Mouse (Mus musculus): ENCODE results near the gene Amz2.

Gene Amz2

DNA sequence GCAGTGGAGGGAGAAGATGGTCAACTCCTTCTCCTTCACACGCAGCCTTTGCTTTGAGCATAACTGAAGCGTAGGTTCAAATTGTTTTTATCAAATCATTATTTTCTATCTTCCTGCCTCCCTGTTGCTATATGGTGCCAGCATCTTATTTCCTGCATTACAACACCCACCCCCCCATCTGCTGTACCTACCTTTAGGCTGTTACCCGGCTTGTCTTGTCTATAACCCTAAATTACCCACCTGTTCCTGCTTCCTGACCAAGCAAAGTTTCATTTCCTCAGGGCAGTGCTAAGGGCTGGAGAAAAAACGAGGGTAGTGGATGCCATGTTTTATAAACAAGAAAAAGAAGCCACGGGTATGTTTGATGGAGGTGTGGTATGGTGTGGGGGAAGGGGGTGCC is 4.5 kb upstream of the Amz2 start:
- in situ Hi-C loops (cut with MboI, MseI) = no loop called here

GRCm38 (mm10) chr11:109422263-109422662 is 3.5 kb upstream of the Amz2 start:
- in situ Hi-C loops (cut with MboI, MseI) = no loop called here

DNA sequence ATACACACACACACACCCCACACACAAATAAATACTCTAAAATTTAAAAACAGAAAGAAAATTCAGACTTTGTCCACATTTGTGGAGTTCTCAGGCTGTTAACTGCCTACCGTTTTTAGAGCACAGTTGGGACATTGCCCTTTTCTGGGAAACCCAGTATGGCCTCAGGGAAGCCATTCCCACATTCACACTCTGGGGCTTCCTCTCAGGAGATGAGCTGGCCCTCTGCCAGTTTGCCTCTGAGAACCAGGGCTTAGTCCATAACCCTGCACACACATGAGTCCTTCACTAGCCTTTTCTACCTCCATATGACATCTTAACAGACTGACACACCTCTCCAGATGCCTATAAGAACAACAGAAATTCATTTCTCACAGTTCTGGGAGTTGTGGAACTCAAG is 2.5 kb upstream of the Amz2 start:
- in situ Hi-C loops (cut with MboI, MseI) = no loop called here

DNA sequence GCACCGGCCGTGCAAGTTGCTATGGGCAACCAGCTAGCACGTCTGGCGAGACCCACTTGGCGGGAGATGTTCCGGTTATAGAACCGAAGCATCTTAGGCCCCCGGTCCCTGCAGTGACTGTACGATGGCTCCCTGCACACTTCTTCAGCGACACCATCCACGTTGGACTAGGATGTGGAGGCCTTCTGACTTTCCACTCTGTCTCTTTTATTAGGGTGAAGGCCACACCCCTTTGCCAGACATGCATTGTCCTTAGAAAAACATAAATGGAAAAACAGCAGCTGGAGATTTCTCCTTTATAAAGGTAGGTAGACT is 483 bp downstream of the Amz2 start:
- in situ Hi-C loops (cut with MboI, MseI) = loop anchor here (5.0 kb wide), 1 partner anchor 64 kb away; the partner anchor contains the start of gene Gna13

GRCm38 (mm10) chr11:109427353-109427752 is 1.6 kb downstream of the Amz2 start:
- in situ Hi-C loops (cut with MboI, MseI) = loop anchor here (5.0 kb wide), 1 partner anchor 65 kb away; the partner anchor contains the start of gene Gna13

DNA sequence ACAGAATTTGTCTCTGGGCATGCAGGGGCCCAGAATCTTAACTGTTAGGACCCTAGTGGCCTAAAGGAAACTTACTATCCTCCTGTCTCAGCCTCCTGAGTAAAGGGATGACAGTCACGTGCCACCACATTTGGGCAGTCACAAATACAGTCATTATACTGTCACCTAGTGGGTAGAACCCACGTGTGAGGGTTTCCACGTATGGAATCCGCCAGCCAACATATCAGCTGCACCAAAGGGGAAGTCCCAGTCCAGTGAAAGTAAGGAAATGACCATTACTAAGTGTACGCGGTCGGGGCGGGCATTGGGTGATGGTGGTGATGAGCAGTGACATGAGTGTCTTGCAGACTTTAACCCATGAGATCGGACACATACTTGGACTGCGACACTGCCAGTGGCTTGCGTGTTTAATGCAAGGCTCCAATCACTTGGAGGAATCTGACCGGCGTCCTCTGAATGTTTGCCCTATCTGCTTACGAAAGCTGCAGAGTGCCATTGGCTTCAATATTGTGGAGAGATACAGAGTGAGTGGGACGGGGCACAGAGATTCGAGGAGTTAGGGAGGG is 8.6 kb downstream of the Amz2 start:
- in situ Hi-C loops (cut with MboI, MseI) = no loop called here

DNA sequence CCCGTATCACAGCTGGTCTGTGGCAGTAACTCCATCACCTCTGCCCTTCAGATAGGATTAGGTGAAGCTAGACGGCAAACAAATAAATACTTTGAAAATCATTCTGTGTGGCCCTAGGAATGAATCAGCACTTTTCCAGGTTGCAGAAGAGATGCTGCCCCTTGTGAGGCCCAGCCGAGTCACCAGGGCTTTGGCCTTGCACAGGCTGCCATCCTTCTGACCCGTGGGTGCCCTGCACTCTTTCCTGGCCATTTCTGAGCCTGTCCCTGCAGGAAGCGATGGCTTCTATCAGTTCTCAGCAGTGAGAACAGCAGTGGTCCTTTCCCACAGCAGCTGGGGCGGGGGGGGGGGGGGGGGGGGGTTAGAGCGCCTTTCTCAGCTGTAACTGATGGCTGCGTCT is 11.1 kb downstream of the Amz2 start:
- in situ Hi-C loops (cut with MboI, MseI) = no loop called here

DNA sequence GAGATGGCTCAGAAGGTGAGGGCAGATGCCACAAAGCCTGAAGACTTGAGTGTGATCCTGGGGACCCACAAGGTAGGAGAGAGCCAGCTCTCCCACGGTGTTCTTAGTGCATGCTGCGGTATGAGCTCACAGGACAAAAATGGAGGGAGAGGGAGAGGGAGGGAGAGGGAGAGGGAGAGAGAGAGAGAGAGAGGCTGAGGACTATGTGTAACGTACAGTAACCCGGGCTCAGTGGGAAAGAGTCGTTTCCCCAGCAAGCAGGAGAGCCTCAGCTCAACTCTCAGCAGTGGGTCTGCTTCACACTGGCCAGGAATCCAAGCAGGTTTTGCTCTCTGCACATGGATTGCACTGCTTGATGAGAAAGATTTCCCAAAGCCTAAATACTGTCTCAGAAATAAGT is 13.5 kb downstream of the Amz2 start:
- in situ Hi-C loops (cut with MboI, MseI) = no loop called here

- in situ Hi-C loops (cut with MboI, MseI) = no loop called here
Observed at GRCm38 (mm10) chr11:109439829-109440340, 14.1 kb downstream of the Amz2 start.

GRCm38 (mm10) chr11:109440641-109441040 is 14.9 kb downstream of the Amz2 start:
- in situ Hi-C loops (cut with MboI, MseI) = no loop called here

GRCm38 (mm10) chr11:109441119-109441518 is 15.4 kb downstream of the Amz2 start:
- in situ Hi-C loops (cut with MboI, MseI) = no loop called here

DNA sequence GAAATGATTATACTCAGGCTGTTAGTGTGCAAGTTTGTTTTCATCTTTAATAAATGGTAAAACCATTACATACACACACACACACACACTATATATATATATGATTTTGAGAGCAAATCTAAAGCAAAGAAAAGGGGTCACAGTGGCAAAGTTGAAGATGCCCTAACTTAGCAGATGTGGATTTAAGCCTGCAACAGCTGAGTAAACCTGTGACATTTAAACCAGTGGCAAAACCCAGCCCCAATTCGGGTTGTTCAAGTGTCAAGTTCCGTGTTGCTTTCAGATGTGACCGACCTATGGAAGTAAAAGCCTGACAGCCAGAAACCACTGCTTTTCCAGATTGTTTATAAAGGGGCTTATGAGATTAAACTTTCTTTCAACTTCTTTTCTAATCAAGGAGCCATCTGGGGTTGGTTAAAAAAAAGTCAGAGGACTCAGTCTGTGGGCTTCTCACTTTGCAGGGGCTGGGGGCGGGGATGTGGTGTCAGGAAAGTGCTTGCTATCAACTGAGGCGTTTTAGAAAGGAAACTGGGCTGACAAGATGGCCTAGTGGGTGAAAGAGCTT is 16.5 kb downstream of the Amz2 start:
- in situ Hi-C loops (cut with MboI, MseI) = no loop called here

GRCm38 (mm10) chr11:109443468-109444263 is 17.9 kb downstream of the Amz2 start:
- in situ Hi-C loops (cut with MboI, MseI) = no loop called here

DNA sequence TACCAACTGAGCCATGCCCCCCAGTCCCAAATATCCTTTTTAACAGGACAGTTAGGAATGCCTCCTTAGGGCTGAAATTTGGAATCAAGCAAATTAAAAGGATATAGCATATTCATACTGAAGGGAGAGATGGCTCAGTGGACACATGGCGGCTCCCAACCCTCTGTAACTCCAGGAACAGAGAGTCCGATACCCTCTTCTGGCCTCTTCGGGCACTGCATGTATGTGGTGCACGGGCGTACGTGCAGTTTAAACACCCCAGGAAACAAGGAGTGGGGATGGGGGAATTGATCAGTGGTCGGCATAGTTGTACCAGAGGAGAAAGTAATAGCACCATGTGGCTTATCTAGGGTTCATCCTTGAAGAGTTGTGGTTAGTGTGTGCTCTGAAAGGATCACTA is 18.9 kb downstream of the Amz2 start:
- in situ Hi-C loops (cut with MboI, MseI) = no loop called here

DNA sequence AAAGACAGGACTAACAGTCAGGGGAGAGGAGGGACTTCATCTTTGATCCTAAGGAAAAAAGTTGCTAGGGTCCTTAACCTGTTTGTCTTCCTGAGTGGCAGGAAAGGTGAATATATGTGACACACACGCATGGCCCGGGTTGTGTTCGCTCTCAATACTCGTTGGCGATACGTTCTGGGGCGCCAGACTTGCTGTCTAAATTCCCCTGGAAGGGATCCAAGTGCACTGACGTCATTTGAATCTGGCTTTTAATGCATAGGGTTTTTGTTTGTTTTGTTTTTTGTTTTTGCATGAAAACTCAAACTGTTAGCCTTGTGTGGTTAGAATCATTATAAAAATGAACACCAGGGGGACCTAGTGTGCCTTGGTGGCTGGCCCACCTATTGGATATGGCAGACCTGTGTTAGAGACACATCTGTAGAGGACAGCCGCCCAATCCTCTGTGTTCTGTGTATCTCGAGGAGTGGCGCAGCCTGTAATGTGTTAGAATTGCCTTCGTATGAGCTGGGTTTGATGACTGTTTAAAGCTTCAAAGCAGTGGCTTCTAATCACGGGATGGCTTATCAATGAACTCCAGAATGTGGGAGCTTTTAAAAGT is 19.8 kb downstream of the Amz2 start:
- in situ Hi-C loops (cut with MboI, MseI) = loop anchor here (5.0 kb wide), 2 partner anchors 142 to 198 kb away; no protein-coding TSS in a partner anchor

GRCm38 (mm10) chr11:109451169-109451568 is 25.4 kb downstream of the Amz2 start:
- in situ Hi-C loops (cut with MboI, MseI) = loop anchor here (10.0 kb wide), 1 partner anchor 414 kb away; no protein-coding TSS in a partner anchor

DNA sequence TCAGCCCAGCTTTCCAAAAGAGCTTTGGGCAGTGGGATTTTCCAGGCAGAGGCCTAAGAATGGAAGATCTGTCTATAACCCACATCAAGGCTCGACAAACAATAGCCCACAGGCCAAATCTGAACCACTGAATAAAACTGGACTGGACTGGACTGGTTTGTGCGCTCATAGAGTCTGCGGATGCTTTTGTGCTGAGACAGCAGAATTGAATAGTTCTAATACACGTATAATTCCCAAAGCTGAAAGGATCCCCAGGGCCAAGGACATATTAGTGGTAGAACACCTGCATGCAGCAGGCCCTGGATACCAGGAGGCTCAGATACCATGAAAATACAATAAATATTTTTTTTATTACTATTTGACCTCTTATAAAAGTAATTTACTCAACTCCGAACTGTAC is 30.5 kb downstream of the Amz2 start:
- in situ Hi-C loops (cut with MboI, MseI) = loop anchor here (10.0 kb wide), 1 partner anchor 409 kb away; no protein-coding TSS in a partner anchor

DNA sequence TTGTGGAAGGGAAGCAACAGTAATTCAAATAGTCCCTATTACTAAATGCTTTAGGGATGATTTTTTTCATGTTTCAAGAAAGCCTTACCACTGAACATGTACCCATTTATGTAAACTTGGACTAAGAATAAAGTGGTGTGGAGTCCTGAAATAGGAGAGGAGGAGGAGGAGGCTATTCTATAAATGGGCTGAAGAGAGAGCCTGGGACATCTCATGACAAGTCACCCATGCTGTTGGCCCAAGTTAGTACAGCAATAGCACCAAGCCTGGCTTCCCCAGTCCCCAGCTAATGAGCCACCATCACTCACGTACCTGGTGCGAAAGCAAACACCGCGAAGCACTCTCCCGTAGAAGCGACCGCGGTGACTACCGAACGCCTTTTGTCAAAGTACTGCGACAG is 32.4 kb downstream of the Amz2 start:
- in situ Hi-C loops (cut with MboI, MseI) = loop anchor here (10.0 kb wide), 1 partner anchor 407 kb away; no protein-coding TSS in a partner anchor

GRCm38 (mm10) chr11:109460586-109460985 is 34.8 kb downstream of the Amz2 start:
- in situ Hi-C loops (cut with MboI, MseI) = no loop called here

DNA sequence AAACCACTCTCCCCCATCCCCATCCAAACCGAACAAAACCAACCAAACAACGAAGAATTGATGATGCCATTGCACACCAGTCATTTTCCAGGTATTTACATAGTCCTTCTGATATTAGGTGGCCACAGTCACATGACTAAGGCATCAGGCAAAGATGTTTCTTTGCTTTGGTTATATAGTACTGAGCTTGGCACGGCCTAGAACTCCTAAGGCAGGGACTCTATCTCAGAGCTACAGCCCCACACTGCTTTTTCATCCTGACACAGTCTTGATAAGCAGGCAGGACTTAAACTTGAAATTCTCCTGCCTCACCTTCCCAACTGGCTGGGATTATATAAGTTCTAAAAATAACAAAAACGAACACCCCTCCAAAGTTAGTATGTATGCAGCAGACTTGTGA is 39.3 kb downstream of the Amz2 start:
- in situ Hi-C loops (cut with MboI, MseI) = no loop called here

DNA sequence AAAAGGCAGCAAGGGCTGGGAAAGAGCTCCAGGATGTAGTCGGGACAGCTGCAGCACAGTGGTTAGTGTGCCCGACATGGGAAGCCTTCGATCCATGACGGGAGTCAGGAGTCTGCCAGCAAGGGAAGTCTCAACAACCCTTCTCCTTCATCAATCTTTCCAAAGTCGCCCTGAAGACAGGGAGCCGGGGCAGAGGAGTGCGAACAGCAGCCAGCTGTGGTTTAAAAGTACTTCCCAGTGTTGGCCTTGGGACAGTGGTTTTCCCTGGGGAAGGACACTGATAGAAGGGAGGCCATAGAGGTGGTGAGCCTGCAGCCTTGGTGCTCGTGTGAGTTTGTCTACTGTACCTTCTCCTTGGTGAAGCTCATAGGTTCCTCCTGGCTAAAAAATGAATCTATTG is 41.2 kb downstream of the Amz2 start:
- in situ Hi-C loops (cut with MboI, MseI) = no loop called here

DNA sequence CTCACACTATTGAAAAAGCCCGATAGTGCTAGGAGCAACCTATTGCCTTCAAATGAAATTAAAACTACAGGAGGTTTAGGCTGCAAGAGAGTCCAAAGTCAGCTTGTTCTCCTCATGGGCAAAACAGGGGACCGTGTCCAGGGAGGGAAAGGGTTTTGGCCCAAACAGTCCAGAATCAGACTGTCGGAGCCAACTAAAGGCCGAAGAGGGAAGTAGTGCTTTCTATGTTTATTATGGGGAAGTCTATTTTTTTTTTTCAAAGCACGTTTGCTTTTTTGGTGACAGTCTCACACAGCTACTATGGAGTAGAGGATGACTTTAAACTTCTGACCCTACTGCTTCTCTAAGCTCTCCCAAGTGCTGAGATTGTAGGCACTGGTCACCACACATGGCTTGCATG is 42.4 kb downstream of the Amz2 start:
- in situ Hi-C loops (cut with MboI, MseI) = no loop called here

All from regulatory T cell (primary cell).